Mouse (Mus musculus): ENCODE measurements at regions not wholly inside any gene's neighbourhood (a gene's known extent, or its start where the extent isn't known, plus 50 kb on each side); places are given as distances from the start of the nearest gene placed in this dataset.
A peak's percentile ranks its signal among the peaks of the same experiment; 100 is the strongest.

- Histone ChIP-seq H3K36me3 (ENCODE audit: control insufficient read depth, insufficient read depth, low read length, poor library complexity, severe bottlenecking) (no peaks in the 10 kb centered on the region), H3K27ac (ENCODE audit: insufficient read depth, low read depth, low read length, poor library complexity, severe bottlenecking) (peak overlapping the region; percentile 71), H3K4me3 (ENCODE audit: insufficient read depth in 1 of 2, low read depth in 1 of 2, low read length in 2 of 2, poor library complexity in 1 of 2, severe bottlenecking in 1 of 2) (peak overlapping the region; percentile 29 to 57; a peak in 3 of 4 replicates), H3K9ac (ENCODE audit: insufficient read depth, low read depth, low read length, poor library complexity, severe bottlenecking) (peak overlapping the region; percentile 30), H3K9me3 (ENCODE audit: control insufficient read depth, insufficient read depth, low read depth, low read length) (no peaks in the 10 kb centered on the region), H3K4me1 (ENCODE audit: control insufficient read depth in 2 of 2, insufficient read depth in 2 of 2, low read length in 2 of 2, poor library complexity in 1 of 2) (peaks cover 9 to 18% of the 10 kb centered on the region in 2 experiments)
- in situ Hi-C loops (cut with MboI; ENCODE audit: low sequenced_read_pairs in 2 of 2, unreplicated experiment in 2 of 2) = no loop called here
- TF ChIP-seq ZNF384 (IDR thresholded peaks at IDR 0.05; ENCODE audit: low read depth, low read length) = peak; percentile 90
- no peak for TF ChIP-seq MAFK (IDR thresholded peaks at IDR 0.05; ENCODE audit: insufficient read depth, low read depth, low read length)
- TF ChIP-seq ZC3H11A (IDR thresholded peaks at IDR 0.05; ENCODE audit: borderline replicate concordance, low read depth, low read length) = no peak
- TF ChIP-seq CHD2 (IDR thresholded peaks at IDR 0.05; ENCODE audit: low read depth, low read length) = no peak
- peak; percentile 93 for DNase-seq (ENCODE audit: low read depth, low spot score)
Measured at GRCm38 (mm10) chr17:15208030-15208807, 166.9 kb upstream of the Gm3448 start.

DNA sequence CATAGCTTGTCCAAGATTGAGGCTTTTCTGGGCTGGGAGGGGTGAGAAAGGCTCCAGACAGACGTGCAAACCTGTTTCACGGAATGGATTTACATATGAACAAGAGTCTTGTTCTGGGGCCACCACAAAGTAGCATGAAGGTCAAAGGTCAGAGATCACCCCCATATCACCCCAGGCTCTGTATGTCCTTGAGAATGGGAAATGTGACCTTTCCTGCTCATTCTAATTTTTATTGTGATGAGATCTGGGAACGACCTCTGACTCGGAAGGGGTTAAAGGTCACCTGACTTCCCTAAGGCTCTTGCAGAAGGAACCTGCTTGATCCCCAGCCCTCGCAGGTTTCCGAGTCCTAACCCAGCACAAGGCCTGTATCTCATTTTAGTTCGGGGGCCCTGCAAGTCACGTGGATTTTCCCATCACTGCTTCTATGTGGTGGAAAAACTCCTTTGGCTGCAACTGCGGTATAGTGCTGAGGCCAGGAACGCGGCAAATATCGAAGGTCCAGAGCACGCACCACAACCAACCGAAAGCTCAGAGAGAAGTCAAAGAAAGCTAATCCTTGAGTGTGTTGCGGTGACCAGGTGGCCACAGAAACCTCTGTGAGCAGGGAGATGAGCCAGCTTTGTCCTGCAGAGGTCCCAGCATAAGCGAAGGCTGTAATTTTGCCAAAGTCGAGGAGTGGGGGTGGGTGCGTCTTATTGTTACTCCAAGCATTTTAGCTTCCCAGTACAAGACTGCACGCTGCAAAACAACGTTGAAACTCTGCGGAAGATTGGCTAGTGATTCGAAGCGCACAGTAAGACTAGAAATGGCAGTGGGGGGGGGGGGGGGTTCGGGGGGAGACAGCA is 166.1 kb upstream of the Gm3448 start:
- Histone ChIP-seq H3K9ac (ENCODE audit: insufficient read depth, low read depth, low read length, poor library complexity, severe bottlenecking) (peak overlapping the region; percentile 30; the same call in 1 of the 2 replicates), H3K27ac (ENCODE audit: insufficient read depth, low read depth, low read length, poor library complexity, severe bottlenecking) (peak overlapping the region; percentile 71), H3K4me3 (ENCODE audit: insufficient read depth in 1 of 2, low read depth in 1 of 2, low read length in 2 of 2, poor library complexity in 1 of 2, severe bottlenecking in 1 of 2) (peak overlapping the region; percentile 29 to 32; a peak in 3 of 4 replicates), H3K9me3 (ENCODE audit: control insufficient read depth, insufficient read depth, low read depth, low read length) (no peaks in the 10 kb centered on the region), H3K4me1 (ENCODE audit: control insufficient read depth in 2 of 2, insufficient read depth in 2 of 2, low read length in 2 of 2, poor library complexity in 1 of 2) (peaks cover 8 to 18% of the 10 kb centered on the region in 2 experiments), H3K36me3 (ENCODE audit: control insufficient read depth, insufficient read depth, low read length, poor library complexity, severe bottlenecking) (no peaks in the 10 kb centered on the region)
- peak; percentile 29 for DNase-seq (ENCODE audit: low read depth, low spot score)
- TF ChIP-seq ZNF384 (IDR thresholded peaks at IDR 0.05; ENCODE audit: low read depth, low read length) (no peak), CHD2 (IDR thresholded peaks at IDR 0.05; ENCODE audit: low read depth, low read length) (0 out of 2 replicates have a peak, but pooled peaks have one; percentile 10)
- in situ Hi-C loops (cut with MboI; ENCODE audit: low sequenced_read_pairs in 2 of 2, unreplicated experiment in 2 of 2) = no loop called here

GRCm38 (mm10) chr17:15205799-15206198 is 164.5 kb upstream of the Gm3448 start:
- H3K4me1 ChIP-seq (ENCODE audit: control insufficient read depth in 2 of 2, insufficient read depth in 2 of 2, low read length in 2 of 2, poor library complexity in 1 of 2) = peaks cover 8 to 18% of the 10 kb centered on the region in 2 experiments
- H3K9me3 ChIP-seq (ENCODE audit: control insufficient read depth, insufficient read depth, low read depth, low read length) = no peaks in the 10 kb centered on the region

GRCm38 (mm10) chr17:15204524-15204923 is 163.2 kb upstream of the Gm3448 start:
- Histone ChIP-seq H3K27ac (ENCODE audit: insufficient read depth, low read depth, low read length, poor library complexity, severe bottlenecking) (no peak overlapping the region), H3K9ac (ENCODE audit: insufficient read depth, low read depth, low read length, poor library complexity, severe bottlenecking) (no peak overlapping the region), H3K4me1 (ENCODE audit: control insufficient read depth in 2 of 2, insufficient read depth in 2 of 2, low read length in 2 of 2, poor library complexity in 1 of 2) (peaks cover 8 to 18% of the 10 kb centered on the region in 2 experiments), H3K36me3 (ENCODE audit: control insufficient read depth, insufficient read depth, low read length, poor library complexity, severe bottlenecking) (no peaks in the 10 kb centered on the region), H3K9me3 (ENCODE audit: control insufficient read depth, insufficient read depth, low read depth, low read length) (no peaks in the 10 kb centered on the region), H3K4me3 (ENCODE audit: insufficient read depth in 1 of 2, low read depth in 1 of 2, low read length in 2 of 2, poor library complexity in 1 of 2, severe bottlenecking in 1 of 2) (no peak overlapping the region)
- DNase-seq (ENCODE audit: low read depth, low spot score) = no peak
- TF ChIP-seq MAFK (IDR thresholded peaks at IDR 0.05; ENCODE audit: insufficient read depth, low read depth, low read length) (no peak), ZNF384 (IDR thresholded peaks at IDR 0.05; ENCODE audit: low read depth, low read length) (no peak), CHD2 (IDR thresholded peaks at IDR 0.05; ENCODE audit: low read depth, low read length) (no peak), ZC3H11A (IDR thresholded peaks at IDR 0.05; ENCODE audit: borderline replicate concordance, low read depth, low read length) (no peak), HCFC1 (IDR thresholded peaks at IDR 0.05; ENCODE audit: borderline replicate concordance, insufficient read depth, low read length) (no peak)
- in situ Hi-C loops (cut with MboI; ENCODE audit: low sequenced_read_pairs in 2 of 2, unreplicated experiment in 2 of 2) = no loop called here

More at GRCm38 (mm10) chr17:15205799-15206198, 164.5 kb upstream of the Gm3448 start:
- no peak overlapping the region for H3K4me3 ChIP-seq (ENCODE audit: insufficient read depth in 1 of 2, low read depth in 1 of 2, low read length in 2 of 2, poor library complexity in 1 of 2, severe bottlenecking in 1 of 2)
- no peak for DNase-seq (ENCODE audit: low read depth, low spot score)
- H3K36me3 ChIP-seq (ENCODE audit: control insufficient read depth, insufficient read depth, low read length, poor library complexity, severe bottlenecking) = no peaks in the 10 kb centered on the region
- TF ChIP-seq CHD2 (IDR thresholded peaks at IDR 0.05; ENCODE audit: low read depth, low read length) = no peak
- no peak for TF ChIP-seq MAFK (IDR thresholded peaks at IDR 0.05; ENCODE audit: insufficient read depth, low read depth, low read length)
- TF ChIP-seq ZC3H11A (IDR thresholded peaks at IDR 0.05; ENCODE audit: borderline replicate concordance, low read depth, low read length) = no peak
- no peak for TF ChIP-seq ZNF384 (IDR thresholded peaks at IDR 0.05; ENCODE audit: low read depth, low read length)
- no peak for TF ChIP-seq HCFC1 (IDR thresholded peaks at IDR 0.05; ENCODE audit: borderline replicate concordance, insufficient read depth, low read length)
- in situ Hi-C loops (cut with MboI; ENCODE audit: low sequenced_read_pairs in 2 of 2, unreplicated experiment in 2 of 2) = no loop called here
- no peak overlapping the region for H3K27ac ChIP-seq (ENCODE audit: insufficient read depth, low read depth, low read length, poor library complexity, severe bottlenecking)
- H3K9ac ChIP-seq (ENCODE audit: insufficient read depth, low read depth, low read length, poor library complexity, severe bottlenecking) = no peak overlapping the region
